Mouse (Mus musculus) spleen, postnatal 36 days (tissue): Measurements from ENCODE around the gene Smdt1.
"Not testable (repeated sequence)": the region's sequence is repeated elsewhere in the genome, so short reads cannot be mapped to it uniquely, and the experiment has no call there.

Experiments used
- DNase-seq, 2 experiments: peaks; one replicate each; pipeline ENCODE4 v3.0.0; 2022; ENCODE audit warnings: low spot score in 2 of 2, mixed read lengths in 1 of 2

Gene Smdt1

DNA sequence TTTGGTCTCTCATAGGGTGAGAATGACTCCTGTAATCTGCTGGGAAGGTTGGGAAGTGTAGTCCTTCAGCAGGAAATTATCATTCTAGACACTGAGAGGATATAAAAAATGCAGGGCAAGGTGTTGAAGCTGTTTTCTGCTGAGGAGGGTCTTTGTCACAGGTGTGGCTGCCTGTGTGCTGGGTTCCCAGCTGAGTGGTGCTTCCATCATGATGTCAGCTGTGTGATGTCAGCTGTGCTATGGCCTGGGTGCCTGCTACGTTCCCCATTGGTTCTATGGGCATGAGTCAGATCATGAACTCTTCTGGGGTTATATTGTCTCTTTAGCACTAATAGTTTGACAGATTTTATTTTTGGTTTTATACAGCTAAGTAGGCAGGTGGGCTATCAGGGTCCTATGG lies 30.1 kb downstream of the Smdt1 start:
- no peak for DNase-seq

DNA sequence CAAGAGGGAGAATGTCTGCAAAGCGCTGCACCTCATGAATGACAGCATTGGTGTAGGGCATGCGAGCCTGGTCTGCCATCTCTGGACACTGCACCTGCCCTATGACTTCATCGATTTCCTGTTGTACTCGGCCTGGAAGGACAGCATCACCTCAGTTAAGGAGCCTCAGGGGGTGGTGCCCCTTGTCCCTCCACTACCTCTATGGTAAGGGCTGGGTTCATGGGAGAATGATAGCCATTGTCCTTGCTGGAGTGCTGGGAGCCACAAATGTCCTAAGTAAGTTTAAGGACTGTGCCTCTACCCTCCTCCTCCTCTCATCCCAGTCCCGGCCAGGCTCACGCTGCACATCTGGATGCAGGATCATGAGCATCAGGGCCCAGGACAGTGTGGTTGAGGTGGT lies 33.7 kb downstream of the Smdt1 start:
- DNase-seq: no peak

DNA sequence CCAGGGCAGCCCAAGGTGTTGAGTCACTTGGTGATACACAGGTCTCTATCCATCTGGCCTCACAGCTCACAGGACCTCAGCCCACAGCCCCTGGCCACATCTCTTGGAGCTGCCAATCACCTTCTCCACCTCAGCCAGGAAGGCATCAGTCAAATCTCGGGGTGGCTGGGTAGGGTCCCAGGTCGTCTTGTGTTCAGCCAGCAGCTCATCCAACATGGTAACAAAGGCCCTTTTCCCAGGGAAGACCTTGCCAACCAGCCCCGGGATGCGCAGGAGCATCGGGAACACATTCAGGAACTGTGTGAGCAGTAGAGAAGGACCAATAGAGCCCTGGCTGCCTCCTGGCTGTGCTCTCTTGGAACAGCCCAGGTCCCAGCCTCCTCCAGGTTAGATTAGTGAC lies 34.2 kb downstream of the Smdt1 start:
- no peak for DNase-seq

DNA sequence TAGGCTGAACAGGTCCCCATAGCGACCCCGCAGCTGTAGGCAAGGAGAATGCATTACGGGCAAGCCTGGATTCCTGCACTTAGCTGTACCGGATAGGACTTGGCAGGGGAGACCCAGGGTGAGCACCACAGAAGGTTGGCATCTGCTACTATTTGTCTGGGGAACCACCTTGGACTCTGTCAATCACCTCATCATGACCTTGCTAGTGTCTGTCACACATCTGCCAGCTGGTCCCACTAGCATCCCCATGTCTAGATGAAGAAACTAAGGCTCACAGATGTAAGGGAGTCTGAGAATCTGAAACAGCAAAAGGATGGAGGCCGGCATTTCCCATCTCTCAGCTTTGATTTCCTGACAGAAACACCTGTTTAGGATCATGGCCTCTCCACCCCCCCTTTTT lies 35.7 kb downstream of the Smdt1 start:
- DNase-seq: no peak

DNA sequence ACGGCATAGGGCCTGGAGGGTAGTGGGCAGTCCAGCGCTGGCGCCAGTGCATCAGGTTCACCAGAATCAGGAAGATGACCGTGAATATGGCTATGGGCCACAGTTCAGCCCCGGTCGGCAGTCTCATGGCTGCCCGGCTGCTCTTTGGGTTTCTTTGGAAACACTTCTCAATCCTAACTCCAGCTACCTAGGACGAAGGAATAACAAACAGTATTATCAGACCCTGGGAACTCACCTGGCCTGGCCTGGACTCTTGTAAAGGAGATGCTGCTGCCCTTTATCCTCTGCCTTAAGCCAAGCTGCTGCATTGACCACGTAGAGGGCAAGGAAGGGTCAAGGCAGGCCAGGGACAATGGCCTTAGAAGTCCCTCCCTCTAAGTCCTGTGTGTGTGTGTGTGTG lies 37.1 kb downstream of the Smdt1 start:
- DNase-seq: no peak

DNA sequence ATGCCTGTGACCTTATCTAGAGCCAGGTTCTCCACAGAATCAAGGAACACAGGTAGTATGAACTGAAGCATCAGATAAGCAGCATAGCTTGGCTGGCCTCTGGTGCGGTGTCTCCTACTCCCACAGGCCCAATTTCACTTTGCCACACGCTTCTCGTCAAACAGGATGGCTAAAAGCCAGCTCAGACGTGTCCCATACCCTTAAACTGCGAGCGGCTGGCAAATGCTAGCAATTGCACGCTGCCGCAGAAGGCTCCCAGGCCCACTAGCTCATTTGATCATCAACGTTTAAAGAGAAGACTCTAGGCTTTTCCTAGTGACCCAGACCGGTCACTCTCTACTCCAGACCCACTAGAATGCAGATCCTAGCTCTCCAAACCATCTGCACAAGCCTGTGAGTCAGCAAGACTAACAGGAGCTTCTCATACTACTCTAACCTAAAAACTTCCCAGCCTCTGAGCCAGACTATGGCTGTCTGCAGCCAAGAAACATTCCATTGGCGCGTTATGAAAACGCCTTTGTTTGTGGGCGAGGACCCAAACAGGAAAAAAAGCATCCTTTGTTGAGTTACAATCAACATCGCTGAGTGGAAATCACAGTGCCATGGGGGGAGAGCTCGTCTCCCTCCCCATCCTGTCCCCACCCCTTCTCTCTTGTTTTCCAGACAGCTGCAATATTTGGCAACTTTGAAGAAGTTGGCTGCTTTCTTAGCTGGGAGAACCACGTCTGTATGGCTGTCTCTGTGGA lies 37.8 kb downstream of the Smdt1 start:
- no peak for DNase-seq

DNA sequence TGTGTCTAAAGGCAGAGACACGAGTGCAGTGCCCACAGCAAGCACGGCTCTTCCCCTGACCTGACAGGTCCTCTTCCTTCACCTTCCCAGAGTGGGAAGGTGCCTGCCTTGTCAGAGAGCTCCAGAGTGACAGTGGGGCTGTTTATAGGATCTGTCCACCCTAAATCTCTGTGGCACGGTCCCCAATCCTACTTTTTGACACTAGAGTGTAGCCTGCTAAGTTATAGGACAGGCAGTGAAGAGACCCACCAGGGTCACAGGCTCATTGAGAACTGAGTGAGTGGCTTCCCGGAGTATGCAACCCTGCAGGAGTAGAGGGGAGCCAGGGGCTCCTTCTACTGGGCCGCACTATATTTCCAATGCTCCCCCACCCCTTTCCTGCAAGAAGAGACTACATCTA lies 38.9 kb downstream of the Smdt1 start:
- DNase-seq: no peak

DNA sequence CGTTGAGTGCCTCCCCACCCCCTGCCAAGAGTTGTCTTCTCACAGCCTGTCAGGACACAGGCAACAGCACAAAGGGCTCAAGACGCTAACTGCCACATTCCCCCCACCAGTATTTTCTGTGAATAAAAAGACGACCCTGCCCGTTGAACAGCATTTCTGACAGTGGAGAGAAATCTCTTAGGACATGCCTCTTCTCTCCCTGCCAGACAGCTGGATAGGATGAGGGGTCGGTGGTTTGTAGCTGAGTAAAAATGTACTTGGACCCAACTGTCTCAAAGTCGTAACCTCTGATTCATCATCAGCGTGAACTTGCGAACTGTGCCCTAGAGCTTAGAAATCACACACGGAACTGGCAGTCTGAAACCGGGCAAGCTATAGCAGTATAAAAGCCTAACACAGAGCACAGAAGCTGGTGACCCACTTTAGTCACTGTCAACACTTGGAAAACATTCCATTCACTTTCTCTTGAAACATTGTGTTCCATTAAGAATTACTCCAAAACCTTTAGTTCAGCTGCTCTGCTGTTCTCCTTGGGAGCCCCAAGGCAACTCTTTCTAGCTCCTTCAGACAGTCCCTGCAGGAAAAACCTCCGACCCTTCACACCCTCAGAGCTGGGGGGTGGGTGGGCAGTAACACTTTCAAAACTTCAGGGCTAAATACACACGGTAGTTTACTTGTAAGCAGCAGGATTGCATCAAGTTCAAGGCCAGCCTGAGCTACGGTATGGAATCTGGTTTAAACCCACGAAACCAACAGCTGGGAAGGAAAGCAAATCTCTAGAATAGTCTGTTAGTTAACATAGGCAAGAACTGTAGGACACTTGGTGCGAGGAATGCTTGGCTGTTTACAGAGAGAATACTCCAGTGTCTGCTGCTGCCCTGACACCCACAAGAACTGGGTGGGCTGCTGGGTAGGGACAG lies 39.8 kb downstream of the Smdt1 start:
- no peak for DNase-seq

DNA sequence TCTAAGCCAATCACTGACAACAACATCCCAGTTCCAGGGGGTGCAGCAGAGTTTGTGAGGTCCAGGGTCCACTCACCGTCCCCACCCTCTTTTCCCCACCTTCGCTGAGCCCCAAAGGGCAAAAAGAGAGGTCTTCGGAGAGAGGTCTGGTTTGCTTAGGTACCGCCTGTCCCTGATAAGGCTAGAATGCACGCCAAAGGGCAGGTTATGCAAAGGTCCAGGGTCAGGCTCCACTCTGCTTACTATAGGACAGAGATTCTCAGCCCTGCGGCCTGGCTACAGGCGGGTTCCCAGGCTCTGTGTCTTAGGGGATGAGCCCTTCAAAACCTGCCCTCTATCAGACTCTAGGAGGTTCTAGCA lies 40.7 kb downstream of the Smdt1 start:
- no peak for DNase-seq

GRCm38 (mm10) chr15:82379871-82380713 lies 41.3 kb downstream of the Smdt1 start, which contains the start of gene Cyp2d22:
TSS of gene Cyp2d22 (minus strand) at chr15:82380260.
- DNase-seq: peak; percentile 40 to 46

DNA sequence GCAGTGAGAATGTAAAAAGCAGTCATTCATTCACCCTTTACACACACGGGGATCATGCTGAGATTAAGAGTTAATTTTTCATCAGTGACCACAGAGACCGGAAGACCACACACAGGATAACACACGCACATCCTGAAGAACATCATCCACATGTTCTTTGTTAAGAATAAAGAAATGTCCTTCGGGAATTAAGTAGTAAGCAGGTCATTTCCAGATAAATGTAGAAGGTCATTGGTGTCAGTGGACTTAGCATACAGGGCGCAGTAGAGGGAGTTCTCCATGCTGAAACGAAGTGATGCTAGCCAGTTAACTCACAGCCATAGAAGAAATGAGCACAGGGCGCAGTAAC lies 41.9 kb downstream of the Smdt1 start:
- no peak for DNase-seq

GRCm38 (mm10) chr15:82382441-82382840 lies 43.7 kb downstream of the Smdt1 start:
- no peak for DNase-seq

GRCm38 (mm10) chr15:82385729-82386128 lies 47.0 kb downstream of the Smdt1 start:
- no peak for DNase-seq

DNA sequence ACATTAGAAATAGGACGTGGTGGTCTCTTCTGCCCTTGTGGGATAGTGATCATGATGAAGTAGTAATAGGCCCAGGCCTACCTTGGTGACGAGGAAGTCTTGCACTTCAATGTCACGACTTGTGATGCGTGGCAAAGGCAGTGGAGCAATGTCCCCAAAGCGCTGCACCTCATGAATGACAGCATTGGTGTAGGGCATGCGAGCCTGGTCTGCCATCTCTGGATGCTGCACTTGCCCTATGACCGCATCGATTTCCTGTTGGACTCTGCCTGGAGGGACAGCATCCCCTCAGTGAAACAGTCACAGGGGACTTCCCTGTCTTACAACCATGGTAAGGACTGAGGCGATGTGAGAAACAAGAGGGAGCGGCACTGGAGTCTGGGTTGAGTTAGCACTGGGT lies 51.2 kb downstream of the Smdt1 start:
- not testable (repeated sequence) for DNase-seq

DNA sequence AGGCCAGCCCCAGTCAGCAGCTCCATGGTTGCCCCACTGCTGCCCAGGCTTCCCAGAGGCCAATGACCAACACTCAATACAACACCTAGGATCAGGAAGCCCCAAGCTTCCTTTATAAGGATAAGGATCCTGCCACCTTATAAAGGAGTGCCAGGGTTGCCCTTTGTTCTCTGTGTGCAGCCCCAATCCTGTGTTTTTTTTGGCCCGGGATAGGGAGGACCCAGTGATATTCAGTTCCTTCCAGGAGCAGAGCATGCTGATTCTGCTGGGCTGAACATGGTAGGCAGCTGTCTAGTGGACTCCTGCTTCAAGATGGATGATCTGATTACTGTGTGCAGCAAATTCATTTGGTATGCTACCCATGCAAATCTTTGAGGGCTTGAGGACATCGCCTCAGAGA lies 55.2 kb downstream of the Smdt1 start, which contains the start of gene Cyp2d11:
Cyp2d11 (minus strand) TSS at position 101 of the 400 bp plus-strand sequence.
- DNase-seq: not testable (repeated sequence)

DNA sequence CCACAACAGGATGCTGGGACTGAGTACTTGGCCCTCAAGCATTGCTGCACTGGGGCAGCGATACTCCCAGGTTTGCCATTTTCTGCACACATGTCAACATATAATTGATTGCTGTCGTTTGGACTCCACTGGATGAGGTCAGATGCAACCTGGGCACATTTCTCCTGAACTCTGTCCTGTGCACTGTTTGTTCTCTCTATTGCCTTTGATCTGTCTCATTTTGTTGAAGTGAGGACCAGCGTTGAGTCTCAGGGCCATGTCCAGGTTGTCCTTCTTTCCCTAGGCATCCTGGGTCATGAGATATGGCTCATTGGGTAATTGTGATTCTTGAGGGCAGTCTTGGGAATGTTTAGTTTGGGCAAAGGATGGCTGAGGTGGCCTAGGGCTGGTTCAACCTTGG lies 57.2 kb downstream of the Smdt1 start:
- DNase-seq: not testable (repeated sequence)
